ENCODE assay signal across 26 mouse cellular contexts in genomic region chr16:92741342-92741741, GRCm38 (mm10).
DNase-seq lines count a peak whose midpoint lies in the region; ATAC-seq and TF ChIP-seq lines count a peak whose summit lies in the region.
"Had no signal": no experiment of that assay in that cellular context is flagged by ENCODE, and none has a peak within 500 bp of the region (broad histone marks: within the 10 kb centered on the region; RNA-seq: fewer than 3 reads in every experiment).

No protein-coding gene starts in this region.

- H3K4me3 ChIP-seq in embryonic facial prominence, embryonic 10.5 days, result no peak overlapping the region
- H3K4me3 ChIP-seq in embryonic facial prominence, embryonic 15.5 days (replicated peaks), result no peak overlapping the region
- no peak overlapping the region for H3K4me3 ChIP-seq in forebrain, postnatal 0 days (ENCODE audit: low read depth, low read length)
- H3K4me3 ChIP-seq: embryonic facial prominence, embryonic 12.5 days; erythroblast, embryonic 14.5 days; forebrain, embryonic 12.5 days; forebrain, embryonic 15.5 days; heart, embryonic 12.5 days; heart, embryonic 15.5 days; hindbrain, embryonic 10.5 days; hindbrain, embryonic 13.5 days had no signal

- no peak for TF ChIP-seq CTCF in forebrain, postnatal 0 days (IDR thresholded peaks at IDR 0.05; ENCODE audit: low read depth)

- 93% methylated on average over 8 of the region's 8 CpGs for WGBS in embryonic facial prominence, embryonic 10.5 days
- WGBS in embryonic facial prominence, embryonic 15.5 days, result 77% methylated on average over 8 of the region's 8 CpGs
- 90% methylated on average over 8 of the region's 8 CpGs for WGBS in forebrain, postnatal 0 days

- peaks cover 33% of the 10 kb centered on the region for H3K4me1 ChIP-seq in embryonic facial prominence, embryonic 10.5 days
- peaks cover 57% of the 10 kb centered on the region for H3K4me1 ChIP-seq in embryonic facial prominence, embryonic 15.5 days
- peaks cover 3% of the 10 kb centered on the region; the same call in 1 of the 2 replicates for H3K4me1 ChIP-seq in forebrain, postnatal 0 days (ENCODE audit: insufficient read depth)

- ATAC-seq in embryonic facial prominence, embryonic 15.5 days (ENCODE audit: insufficient number of reproducible peaks, low FRiP score, low TSS enrichment, low read depth), result no peak
- no peak for ATAC-seq in forebrain, postnatal 0 days
- ATAC-seq: activated CD4-positive, CD25-positive, alpha-beta regulatory T cell, adult 4 months; forebrain, embryonic 15.5 days; hindbrain, embryonic 16.5 days had no signal

- intact Hi-C loops in left cerebral cortex, postnatal 4 days (cut with DNase I), result no loop called here

- no peaks in the 10 kb centered on the region for H3K9me3 ChIP-seq in embryonic facial prominence, embryonic 10.5 days
- H3K9me3 ChIP-seq in embryonic facial prominence, embryonic 15.5 days (replicated peaks), result no peaks in the 10 kb centered on the region
- H3K9me3 ChIP-seq in forebrain, postnatal 0 days (ENCODE audit: low read length), result no peaks in the 10 kb centered on the region
- H3K9me3 ChIP-seq: embryonic facial prominence, embryonic 12.5 days; forebrain, embryonic 12.5 days; forebrain, embryonic 15.5 days; heart, embryonic 12.5 days; heart, embryonic 15.5 days; hindbrain, embryonic 10.5 days; hindbrain, embryonic 13.5 days had no signal

- H3K9ac ChIP-seq in embryonic facial prominence, embryonic 15.5 days, result no peak overlapping the region
- H3K9ac ChIP-seq in forebrain, postnatal 0 days, result no peak overlapping the region
- H3K9ac ChIP-seq: embryonic facial prominence, embryonic 12.5 days; forebrain, embryonic 12.5 days; forebrain, embryonic 15.5 days; heart, embryonic 12.5 days; heart, embryonic 15.5 days; hindbrain, embryonic 13.5 days had no signal

- H3K4me2 ChIP-seq in embryonic facial prominence, embryonic 15.5 days (replicated peaks), result no peak overlapping the region
- H3K4me2 ChIP-seq in forebrain, postnatal 0 days (ENCODE audit: low read depth), result no peak overlapping the region
- H3K4me2 ChIP-seq: embryonic facial prominence, embryonic 12.5 days; forebrain, embryonic 12.5 days; forebrain, embryonic 15.5 days; heart, embryonic 12.5 days; heart, embryonic 15.5 days; hindbrain, embryonic 13.5 days had no signal

- DNase-seq in embryonic facial prominence, embryonic 10.5 days (ENCODE audit: low spot score), result no peak
- DNase-seq in thymus, postnatal 0 days (ENCODE audit: low spot score), result peak; percentile 94
- peak; percentile 85 for DNase-seq in thymus, postnatal 25 days
- DNase-seq in left cerebral cortex, postnatal 4 days, result no peak
- no peak for DNase-seq in forebrain, postnatal 0 days
- DNase-seq in kidney, adult 8-10 months, result no peak
- no peak for DNase-seq in ovary, postnatal 36 days (ENCODE audit: low spot score)
- DNase-seq: adrenal gland, postnatal 10 days; adrenal gland, postnatal 36 days; cerebellum, adult 18-20 months; cerebellum, adult 9-10 months; cerebellum, postnatal 14 days; heart, adult 18-20 months; heart, postnatal 10 days; heart, postnatal 36 days had no signal

- H3K27me3 ChIP-seq in embryonic facial prominence, embryonic 10.5 days (replicated peaks; ENCODE audit: low read depth, poor library complexity, severe bottlenecking), result peaks cover 9% of the 10 kb centered on the region; the same call in 1 of the 2 replicates
- no peaks in the 10 kb centered on the region for H3K27me3 ChIP-seq in embryonic facial prominence, embryonic 15.5 days
- H3K27me3 ChIP-seq in forebrain, postnatal 0 days (ENCODE audit: insufficient read depth, low read length), result no peaks in the 10 kb centered on the region
- H3K27me3 ChIP-seq: embryonic facial prominence, embryonic 12.5 days; forebrain, embryonic 12.5 days; forebrain, embryonic 15.5 days had no signal

- H3K36me3 ChIP-seq in embryonic facial prominence, embryonic 10.5 days (replicated peaks), result no peaks in the 10 kb centered on the region
- H3K36me3 ChIP-seq in embryonic facial prominence, embryonic 15.5 days, result no peaks in the 10 kb centered on the region
- H3K36me3 ChIP-seq in forebrain, postnatal 0 days (ENCODE audit: insufficient read depth), result no peaks in the 10 kb centered on the region
- H3K36me3 ChIP-seq: embryonic facial prominence, embryonic 12.5 days; forebrain, embryonic 12.5 days; forebrain, embryonic 15.5 days; heart, embryonic 12.5 days; heart, embryonic 15.5 days; hindbrain, embryonic 10.5 days; hindbrain, embryonic 13.5 days had no signal

- H3K27ac ChIP-seq in embryonic facial prominence, embryonic 10.5 days (replicated peaks), result 0 out of 2 replicates have a peak overlapping the region, but pooled peaks have one; percentile 7
- H3K27ac ChIP-seq in embryonic facial prominence, embryonic 15.5 days (replicated peaks), result peak overlapping the region; percentile 48; the same call in 1 of the 2 replicates
- no peak overlapping the region for H3K27ac ChIP-seq in forebrain, postnatal 0 days (ENCODE audit: low read depth, low read length)
- H3K27ac ChIP-seq: embryonic facial prominence, embryonic 12.5 days; forebrain, embryonic 12.5 days; forebrain, embryonic 15.5 days; heart, embryonic 15.5 days; hindbrain, embryonic 10.5 days; hindbrain, embryonic 13.5 days had no signal

Comparison
In these comparisons a context has a peak if more than half of its experiments do, and no peak if none do; other contexts are left out.
1. DNase-seq: peak in thymus, postnatal 0 days (single experiment) and thymus, postnatal 25 days (single experiment); none in embryonic facial prominence, embryonic 10.5 days (single experiment), left cerebral cortex, postnatal 4 days (single experiment), forebrain, postnatal 0 days (single experiment), kidney, adult 8-10 months (0 of 2) and ovary, postnatal 36 days (single experiment).